Mouse (Mus musculus): ENCODE measurements around the gene Cabp2. TPM values are rescaled to one million over a fixed set of nuclear protein-coding genes. Genes with fewer than 3 reads are reported as not detected.

The Cabp2 gene
- 9.6 TPM in 1 of 2 replicates, not detected in the other for polyA plus RNA-seq (2012; rRNA removed; ENCODE audit: low replicate concordance)

DNA sequence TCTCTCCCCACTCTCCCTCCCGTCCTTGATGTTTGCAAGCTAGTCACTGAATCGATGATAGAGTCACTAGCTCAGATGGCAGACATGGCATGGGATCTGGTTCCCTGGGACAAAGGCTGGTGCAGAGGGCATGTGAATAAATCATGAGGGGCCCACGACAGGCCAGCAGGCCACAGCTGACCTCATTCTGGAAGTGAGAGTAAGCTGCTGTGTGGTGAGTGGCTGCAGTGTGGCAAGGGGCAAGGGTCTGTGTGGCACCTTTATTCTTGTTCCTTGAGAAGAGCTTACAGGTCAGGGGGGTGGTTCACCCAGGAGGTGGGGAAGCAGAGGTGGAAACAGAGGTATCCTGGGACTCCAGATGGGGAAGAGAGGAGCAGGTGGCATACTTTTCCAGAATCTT is at the start of gene Cabp2:
TSS of gene Cabp2 (plus strand) at position 185 of the 400 bp plus-strand sequence.

DNA sequence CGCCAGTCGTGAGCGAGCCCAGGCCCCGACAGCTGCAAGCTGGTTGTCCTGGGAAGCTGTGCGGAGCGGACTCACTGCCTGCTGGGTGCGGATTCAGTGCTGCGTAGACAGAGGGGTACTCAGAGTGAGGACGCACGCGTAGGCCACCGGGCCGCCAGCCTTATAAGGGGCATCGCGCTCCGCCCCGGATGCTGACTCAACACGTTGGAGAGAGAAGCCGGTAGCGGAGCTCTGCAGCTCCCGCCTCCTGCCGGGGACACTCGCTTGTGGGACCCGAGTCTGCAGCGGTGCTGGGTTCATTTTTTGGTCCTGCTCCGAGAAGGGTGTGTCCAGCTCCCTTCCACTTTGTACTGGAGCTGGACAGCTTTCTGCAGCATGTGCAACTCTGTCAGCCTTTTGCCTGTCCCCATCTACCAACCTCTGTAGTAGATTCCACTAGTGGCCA is 43.6 kb upstream of the Cabp2 start, which contains the start of gene Gstp1:
TSS of gene Gstp1 (minus strand) at position 198 of the 445 bp plus-strand sequence.

DNA sequence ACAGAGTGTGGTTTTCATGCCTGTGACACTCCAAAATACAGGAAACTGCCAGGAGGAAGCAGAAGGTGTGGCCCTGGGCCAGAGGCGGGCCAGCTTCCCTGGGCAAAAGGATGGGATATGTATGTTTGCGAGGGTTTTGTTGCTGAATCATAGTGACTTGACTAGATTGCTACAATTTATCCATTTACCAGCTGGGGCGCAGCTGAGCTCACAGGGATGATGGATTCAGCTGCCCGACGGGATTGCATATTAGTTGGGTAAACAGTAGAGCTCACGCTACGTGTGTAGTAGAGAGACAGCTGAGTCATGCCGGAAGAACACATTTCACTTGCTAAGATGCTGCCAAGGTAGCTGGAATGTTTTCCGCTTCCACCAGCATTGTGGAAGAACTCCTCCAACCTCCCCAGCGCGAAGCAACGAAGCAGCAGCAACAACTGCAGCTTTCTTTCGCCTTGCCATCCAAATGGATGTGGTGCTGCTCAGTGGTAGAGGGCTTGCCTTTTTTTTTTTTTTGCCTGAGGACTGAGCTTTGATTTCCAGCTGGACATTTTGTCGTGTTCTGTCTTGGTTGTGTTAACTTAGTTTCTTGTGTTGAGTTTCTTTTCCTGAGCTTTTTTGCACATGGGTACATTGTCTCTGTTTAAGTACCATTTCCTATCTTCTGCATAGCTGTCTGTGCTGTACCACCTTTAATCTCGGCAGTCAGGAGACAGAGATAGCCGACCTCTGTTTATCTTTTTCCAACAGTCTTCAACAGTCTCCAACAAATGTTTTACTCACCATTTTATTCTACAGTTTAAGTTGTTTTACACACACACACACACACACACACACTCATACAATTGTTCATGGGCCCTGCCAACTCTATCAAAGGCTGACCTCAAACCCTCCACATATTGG is 35.2 kb upstream of the Cabp2 start, which contains the start of gene Gstp2:
TSS of gene Gstp2 (minus strand) at position 58 of the 900 bp plus-strand sequence.

DNA sequence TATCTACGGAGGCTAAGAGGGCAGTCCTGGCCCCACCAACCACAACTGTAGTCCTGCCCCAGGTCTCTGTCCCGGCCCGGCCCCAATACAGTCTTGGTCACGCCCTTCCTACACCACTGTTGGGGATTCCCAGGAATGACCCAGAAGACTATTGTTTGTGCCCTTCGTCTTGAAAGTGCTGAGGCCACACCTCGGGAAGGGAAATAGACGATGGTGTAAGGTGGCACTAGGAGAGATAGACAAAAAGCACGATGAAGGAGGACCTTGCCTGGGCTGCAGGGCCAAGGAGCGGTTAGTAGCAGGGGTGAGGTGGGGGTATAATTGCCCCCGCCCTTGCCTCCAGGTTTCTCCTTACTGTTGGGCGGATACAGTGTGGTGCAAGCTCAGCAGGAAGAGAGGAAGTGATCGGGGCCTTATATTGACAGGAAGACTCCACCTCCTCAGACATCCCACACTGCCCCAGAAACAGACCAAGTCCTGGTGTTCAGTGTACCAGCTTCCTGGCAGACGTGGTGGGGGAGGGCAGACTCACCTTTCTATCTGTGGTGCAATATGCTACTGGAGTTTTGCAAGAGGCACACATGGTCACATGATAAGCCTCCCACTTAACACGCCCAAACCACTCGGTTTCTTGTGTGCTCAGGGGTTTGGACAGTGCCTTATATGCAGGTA is 22.2 kb upstream of the Cabp2 start, which contains the start of gene Gstp3:
TSS of gene Gstp3 (minus strand) at position 501 of the 672 bp plus-strand sequence.

DNA sequence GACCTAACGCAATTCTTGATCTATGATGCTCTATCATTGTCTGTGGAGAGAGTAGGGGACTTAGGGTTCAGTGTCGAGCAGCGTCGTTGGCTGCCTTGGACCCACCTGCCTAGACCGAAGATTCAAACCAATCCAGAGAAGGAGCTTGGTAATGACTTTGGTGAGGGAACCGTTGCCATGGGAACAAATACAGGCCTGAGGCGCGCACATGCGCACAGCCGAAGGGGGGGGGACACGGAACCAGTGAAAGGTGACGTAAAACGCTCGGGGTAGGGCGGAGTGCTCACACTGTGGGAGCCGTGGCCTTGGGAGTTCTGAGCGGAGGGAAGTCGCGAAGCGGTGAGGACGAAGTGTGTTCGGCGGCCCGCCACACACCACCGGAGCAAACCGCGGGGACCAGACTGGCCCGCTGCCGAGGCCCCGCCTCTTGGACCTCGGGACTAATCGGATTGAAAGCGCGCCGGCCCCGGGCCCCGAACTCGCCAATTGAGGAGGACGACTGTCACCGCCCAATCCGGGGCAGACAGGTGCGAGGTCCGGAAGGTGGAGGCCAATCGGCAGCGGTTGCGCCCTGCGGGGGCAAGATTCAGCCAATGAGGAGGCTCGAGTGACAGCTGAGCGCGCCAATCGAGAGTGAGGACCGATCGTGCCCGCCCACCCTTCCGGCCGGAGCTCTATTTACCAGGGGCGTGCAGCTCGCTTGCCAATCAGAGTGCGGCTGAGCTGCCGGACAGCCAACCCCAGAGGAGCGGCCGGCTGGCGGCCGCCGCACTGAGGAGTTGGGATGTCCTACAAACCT is 15.5 kb downstream of the Cabp2 start, which contains the start of gene Cdk2ap2:
TSS of gene Cdk2ap2 (plus strand) at position 541 of the 799 bp plus-strand sequence.

DNA sequence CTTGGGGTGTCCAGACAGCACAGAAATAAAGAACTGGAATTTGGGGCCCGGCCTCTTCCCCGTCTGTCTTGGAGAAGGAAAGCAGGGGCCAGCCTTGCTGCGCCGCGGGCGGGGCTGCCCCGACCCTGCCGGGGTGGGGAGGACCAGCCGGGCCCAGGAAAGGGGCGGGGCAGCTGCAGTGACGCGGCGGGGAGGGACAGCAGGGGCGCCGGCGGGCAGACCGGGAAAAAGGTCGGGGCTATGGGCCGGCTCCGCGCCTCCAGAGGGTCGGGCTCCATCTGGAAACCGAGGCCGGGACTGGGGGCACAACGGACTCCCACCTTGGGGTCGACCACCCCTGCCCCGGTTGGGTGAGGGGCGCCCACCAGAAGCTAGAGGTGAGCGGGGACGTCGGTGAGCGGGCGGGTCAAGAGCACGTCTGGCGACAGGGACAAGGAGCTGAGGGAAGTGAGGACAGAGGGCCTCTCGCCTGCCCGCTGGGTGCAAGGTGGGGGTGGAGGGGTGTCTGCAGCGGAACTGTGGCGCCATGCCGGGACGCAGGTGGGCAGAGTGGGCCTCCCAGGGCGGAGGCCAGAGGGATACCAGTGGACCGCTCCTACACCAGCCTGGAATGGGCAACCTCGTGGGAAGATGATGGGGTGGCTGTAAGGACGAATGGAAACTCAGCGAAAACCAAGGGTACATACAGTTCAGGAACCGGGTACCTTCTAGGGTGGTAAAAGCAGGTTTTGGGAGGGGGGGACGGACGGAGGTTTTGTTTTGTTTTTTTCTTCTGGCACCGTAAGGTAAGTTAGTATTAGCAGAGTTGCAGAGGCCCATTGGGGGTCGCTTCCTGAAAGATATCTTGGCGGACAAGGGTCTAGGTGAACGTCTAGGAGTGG is 18.7 kb downstream of the Cabp2 start, which contains the start of gene Pitpnm1:
TSS of gene Pitpnm1 (plus strand) at position 162 of the 881 bp plus-strand sequence.

DNA sequence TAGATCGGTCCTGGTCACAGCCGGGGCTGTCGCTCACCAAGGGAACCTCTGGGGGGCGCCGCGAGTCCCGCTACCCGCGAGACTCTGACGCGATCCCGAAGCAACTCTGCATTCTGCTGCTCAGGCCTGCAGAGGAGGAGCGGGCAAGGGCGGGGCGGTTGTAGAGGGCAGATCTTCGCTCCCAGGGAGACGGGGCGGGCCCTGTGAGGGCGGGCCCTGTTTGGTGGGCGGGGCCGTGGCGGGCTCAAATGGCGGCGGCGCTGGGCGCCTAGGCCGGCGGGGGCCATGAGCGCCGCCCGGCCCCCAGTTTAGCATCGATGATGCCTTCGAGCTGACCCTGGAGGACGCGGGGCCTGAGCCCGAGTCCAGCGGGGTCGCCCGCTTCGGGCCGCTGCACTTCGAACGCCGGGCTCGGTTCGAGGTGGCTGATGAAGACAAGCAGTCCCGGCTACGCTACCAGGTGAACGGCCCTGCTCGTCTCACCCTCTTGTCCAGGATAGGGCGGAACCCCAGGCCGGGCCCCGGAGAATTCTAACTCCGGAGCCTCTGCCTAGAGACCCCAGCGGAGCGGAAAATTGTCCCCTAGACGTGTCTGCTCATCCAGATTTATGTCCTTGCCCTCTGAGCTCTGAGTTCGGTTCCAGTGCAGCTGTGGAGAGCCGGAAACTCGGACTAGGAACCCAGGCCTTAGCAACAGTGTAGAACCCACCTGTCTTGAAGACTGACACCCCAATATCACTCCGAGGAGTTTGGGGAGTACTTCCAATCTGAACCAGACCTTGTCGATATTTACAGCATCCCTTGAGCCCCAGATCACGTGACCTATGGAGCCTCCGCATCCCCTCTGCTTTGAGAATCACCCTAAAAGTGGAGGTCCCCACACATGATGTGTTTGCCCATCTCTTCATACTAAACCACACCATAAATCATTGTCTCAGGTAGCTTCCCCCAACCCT is 44.6 kb downstream of the Cabp2 start, which contains the start of gene Aip:
TSS of gene Aip (minus strand) at position 118 of the 956 bp plus-strand sequence.

Other genes with a start within 250 kb of the Cabp2 start
- gene Chka, start 229.8 kb upstream of the Cabp2 start, polyA plus RNA-seq (2012; rRNA removed; ENCODE audit: low replicate concordance): 103 and 183 TPM in 2 replicates
- 151 and 158 TPM in 2 replicates for gene Tcirg1, start 174.4 kb upstream of the Cabp2 start, polyA plus RNA-seq (2012; rRNA removed; ENCODE audit: low replicate concordance)
- gene Ndufs8, start 168.8 kb upstream of the Cabp2 start, polyA plus RNA-seq (2012; rRNA removed; ENCODE audit: low replicate concordance): 282 and 420 TPM in 2 replicates
- gene Aldh3b1, start 151.8 kb upstream of the Cabp2 start, polyA plus RNA-seq (2012; rRNA removed; ENCODE audit: low replicate concordance): 34.0 and 57.2 TPM in 2 replicates
- gene Unc93b1, start 146.4 kb upstream of the Cabp2 start, polyA plus RNA-seq (2012; rRNA removed; ENCODE audit: low replicate concordance): 99.1 and 127 TPM in 2 replicates
- not detected in 2 replicates for gene Aldh3b3, start 122.9 kb upstream of the Cabp2 start, polyA plus RNA-seq (2012; rRNA removed; ENCODE audit: low replicate concordance)
- 0.58 and 1.3 TPM in 2 replicates for gene Aldh3b2, start 109.2 kb upstream of the Cabp2 start, polyA plus RNA-seq (2012; rRNA removed; ENCODE audit: low replicate concordance)
- 136 and 319 TPM in 2 replicates for gene Acy3, start 95.0 kb upstream of the Cabp2 start, polyA plus RNA-seq (2012; rRNA removed; ENCODE audit: low replicate concordance)
- gene Tbx10, start 88.8 kb upstream of the Cabp2 start, polyA plus RNA-seq (2012; rRNA removed; ENCODE audit: low replicate concordance): 0.28 TPM in 1 of 2 replicates, not detected in the other
- 26.8 and 33.7 TPM in 2 replicates for gene Nudt8, start 81.0 kb upstream of the Cabp2 start, polyA plus RNA-seq (2012; rRNA removed; ENCODE audit: low replicate concordance)
- gene Gm49405, start 81.0 kb upstream of the Cabp2 start, polyA plus RNA-seq (2012; rRNA removed; ENCODE audit: low replicate concordance): 0.97 and 1.6 TPM in 2 replicates
- gene Doc2g, start 78.3 kb upstream of the Cabp2 start, polyA plus RNA-seq (2012; rRNA removed; ENCODE audit: low replicate concordance): 9.0 and 9.5 TPM in 2 replicates
- gene Ndufv1, start 68.8 kb upstream of the Cabp2 start, polyA plus RNA-seq (2012; rRNA removed; ENCODE audit: low replicate concordance): 160 and 198 TPM in 2 replicates
- 2,340 and 2,743 TPM in 2 replicates for gene Gstp1, start 43.6 kb upstream of the Cabp2 start, polyA plus RNA-seq (2012; rRNA removed; ENCODE audit: low replicate concordance)
- 291 and 464 TPM in 2 replicates for gene Gstp2, start 35.6 kb upstream of the Cabp2 start, polyA plus RNA-seq (2012; rRNA removed; ENCODE audit: low replicate concordance)
- 13.8 and 20.0 TPM in 2 replicates for gene Gstp3, start 22.0 kb upstream of the Cabp2 start, polyA plus RNA-seq (2012; rRNA removed; ENCODE audit: low replicate concordance)
- 348 and 507 TPM in 2 replicates for gene Cdk2ap2, start 15.6 kb downstream of the Cabp2 start, polyA plus RNA-seq (2012; rRNA removed; ENCODE audit: low replicate concordance)
- gene Pitpnm1, start 18.4 kb downstream of the Cabp2 start, polyA plus RNA-seq (2012; rRNA removed; ENCODE audit: low replicate concordance): 152 and 179 TPM in 2 replicates
- gene Aip, start 44.3 kb downstream of the Cabp2 start, polyA plus RNA-seq (2012; rRNA removed; ENCODE audit: low replicate concordance): 38.1 and 59.6 TPM in 2 replicates
- gene Gpr152, start 58.2 kb downstream of the Cabp2 start, polyA plus RNA-seq (2012; rRNA removed; ENCODE audit: low replicate concordance): 0.04 TPM in 1 of 2 replicates, not detected in the other
- gene Cabp4, start 62.5 kb downstream of the Cabp2 start, polyA plus RNA-seq (2012; rRNA removed; ENCODE audit: low replicate concordance): 0.22 and 0.57 TPM in 2 replicates
- gene Coro1b, start 67.0 kb downstream of the Cabp2 start, polyA plus RNA-seq (2012; rRNA removed; ENCODE audit: low replicate concordance): 265 and 317 TPM in 2 replicates
- 94.5 and 168 TPM in 2 replicates for gene Ptprcap, start 72.0 kb downstream of the Cabp2 start, polyA plus RNA-seq (2012; rRNA removed; ENCODE audit: low replicate concordance)
- gene Rps6kb2, start 81.8 kb downstream of the Cabp2 start, polyA plus RNA-seq (2012; rRNA removed; ENCODE audit: low replicate concordance): 49.5 and 55.8 TPM in 2 replicates
- 1.9 and 3.4 TPM in 2 replicates for gene Carns1, start 93.9 kb downstream of the Cabp2 start, polyA plus RNA-seq (2012; rRNA removed; ENCODE audit: low replicate concordance)
- 8.6 and 23.0 TPM in 2 replicates for gene Tbc1d10c, start 109.7 kb downstream of the Cabp2 start, polyA plus RNA-seq (2012; rRNA removed; ENCODE audit: low replicate concordance)
- gene Ppp1ca, start 110.5 kb downstream of the Cabp2 start, polyA plus RNA-seq (2012; rRNA removed; ENCODE audit: low replicate concordance): 237 and 257 TPM in 2 replicates
- gene Rad9a, start 120.1 kb downstream of the Cabp2 start, polyA plus RNA-seq (2012; rRNA removed; ENCODE audit: low replicate concordance): 12.2 and 12.9 TPM in 2 replicates
- gene Clcf1, start 132.7 kb downstream of the Cabp2 start, polyA plus RNA-seq (2012; rRNA removed; ENCODE audit: low replicate concordance): 6.8 and 12.7 TPM in 2 replicates
- not detected in 2 replicates for gene AC109138.7, start 132.8 kb downstream of the Cabp2 start, polyA plus RNA-seq (2012; rRNA removed; ENCODE audit: low replicate concordance)
- 67.0 and 146 TPM in 2 replicates for gene Pold4, start 150.3 kb downstream of the Cabp2 start, polyA plus RNA-seq (2012; rRNA removed; ENCODE audit: low replicate concordance)
- 70.2 and 100 TPM in 2 replicates for gene Ssh3, start 187.6 kb downstream of the Cabp2 start, polyA plus RNA-seq (2012; rRNA removed; ENCODE audit: low replicate concordance)
- 0.83 and 3.0 TPM in 2 replicates for gene Ankrd13d, start 201.6 kb downstream of the Cabp2 start, polyA plus RNA-seq (2012; rRNA removed; ENCODE audit: low replicate concordance)
- gene Grk2, start 224.6 kb downstream of the Cabp2 start, polyA plus RNA-seq (2012; rRNA removed; ENCODE audit: low replicate concordance): 75.3 and 106 TPM in 2 replicates